Mouse (Mus musculus) midbrain, postnatal 0 days (tissue): Measurements from ENCODE around the gene Rhbdd1. TPM values are rescaled to one million over a fixed set of nuclear protein-coding genes. Genes with fewer than 3 reads are reported as not detected.

Source experiments
- ATAC-seq: fragments of 200-750 bp; cut with Nextera tagmentation; 2 replicates; pipeline ENCODE4 v1.8.0; 2017; ENCODE audit warnings: moderate number of reproducible peaks, mild to moderate bottlenecking, moderate TSS enrichment, moderate library complexity; ENCODE audit not compliant: low FRiP score
- DNase-seq: peaks from one replicate; pipeline ENCODE4 v3.0.0-alpha.2; 2015; ENCODE audit warnings: low spot score
- H3K27ac ChIP-seq: fragments of 300-500 bp; sonication (generic); 2 replicates; pipeline ENCODE4 v1.5.1; 2014; ENCODE audit warnings: low read depth, mild to moderate bottlenecking, low read length, mixed read lengths
- H3K27me3 ChIP-seq: fragments of 300-500 bp; sonication (generic); 2 replicates; pipeline ENCODE4 v1.6.1; 2014; ENCODE audit warnings: low read length, control low read depth, mixed read lengths; ENCODE audit not compliant: insufficient read depth
- H3K36me3 ChIP-seq: fragments of 300-500 bp; sonication (generic); 2 replicates; pipeline ENCODE4 v1.6.1; 2014; ENCODE audit warnings: low read length, control low read depth, mixed read lengths; ENCODE audit not compliant: insufficient read depth
- H3K4me1 ChIP-seq: fragments of 300-500 bp; sonication (generic); 2 replicates; pipeline ENCODE4 v1.6.1; 2014; ENCODE audit warnings: mild to moderate bottlenecking, control low read depth, antibody characterized with exemption, low read length, mixed read lengths; ENCODE audit not compliant: insufficient read depth
- H3K4me2 ChIP-seq: fragments of 300-500 bp; sonication (generic); 2 replicates; pipeline ENCODE4 v1.6.1; 2014; ENCODE audit warnings: low read depth, mild to moderate bottlenecking, low read length, mixed read lengths; ENCODE audit not compliant: poor library complexity, severe bottlenecking
- H3K4me3 ChIP-seq: fragments of 300-500 bp; sonication (generic); 2 replicates; pipeline ENCODE4 v1.5.1; 2014; ENCODE audit warnings: low read depth, mild to moderate bottlenecking, low read length, moderate library complexity
- H3K9ac ChIP-seq: fragments of 300-500 bp; sonication (generic); replicated peaks from 2 replicates; pipeline ENCODE4 v1.6.1; 2014; ENCODE audit warnings: mild to moderate bottlenecking, low read length, moderate library complexity, mixed read lengths; ENCODE audit not compliant: poor library complexity, severe bottlenecking
- H3K9me3 ChIP-seq: fragments of 300-500 bp; sonication (generic); 2 replicates; pipeline ENCODE4 v1.6.1; 2016; ENCODE audit warnings: low read length, control low read depth
- CTCF ChIP-seq: IDR thresholded peaks from 2 replicates; pipeline ENCODE4 v1.5.1; 2016; ENCODE audit warnings: antibody characterized with exemption, mild to moderate bottlenecking
- WGBS: fragments of 180-500 bp; shearing (Covaris S2); extraction: QIAGEN DNeasy Blood & Tissue Kit; methylation state at CpG from one replicate; pipeline ENCODE4 v1.1.7; 2014; 5-methylcytosine and 5-hydroxymethylcytosine counted together
- polyA plus RNA-seq: library from polyadenylated mRNA; unstranded; fragments of >200 nt; fragmentation: Nextera tagmentation; extraction: Ambion mirVana; gene quantifications from 2 replicates; pipeline ENCODE4 v1.2.1, GENCODE M21; 2015
- total RNA-seq: library from RNA; depleted of rRNA; stranded (reverse); fragments of >200 nt; gene quantifications from 2 replicates; pipeline ENCODE4 v1.2.3, GENCODE M21; 2014

Rhbdd1 gene
- total and polyA plus RNA-seq, 2 experiments from 2014 or later, result 2.3 to 3.6 TPM

DNA sequence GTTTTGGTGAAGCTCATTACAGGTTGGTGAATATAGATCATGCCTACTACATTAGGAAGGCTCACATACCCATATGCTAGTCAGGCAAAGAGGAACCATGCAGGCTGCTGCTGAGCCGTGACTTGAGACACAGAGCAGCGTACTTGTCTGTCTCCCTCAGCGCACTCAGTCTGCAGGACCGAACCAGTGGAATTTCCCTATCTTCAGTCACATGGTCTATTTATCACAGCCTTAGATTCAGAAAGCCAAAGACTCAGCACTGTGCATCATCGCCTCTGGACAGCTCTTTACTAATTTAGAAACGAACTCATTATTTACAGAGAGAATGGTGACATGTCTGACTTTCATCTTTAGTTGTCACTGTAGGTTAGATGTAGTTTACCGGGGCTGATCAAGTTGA, 73.1 kb downstream of the Rhbdd1 start:
- no peaks in the 10 kb centered on the region for H3K9me3 ChIP-seq
- 87% methylated on average over 7 of the region's 7 CpGs for WGBS
- no peak overlapping the region for H3K4me2 ChIP-seq
- no peak for TF ChIP-seq CTCF
- no peak overlapping the region for H3K27ac ChIP-seq
- H3K4me1 ChIP-seq, result no peaks in the 10 kb centered on the region
- H3K27me3 ChIP-seq, result no peaks in the 10 kb centered on the region
- DNase-seq, result no peak
- no peaks in the 10 kb centered on the region for H3K36me3 ChIP-seq
- no peak for ATAC-seq
- no peak overlapping the region for H3K4me3 ChIP-seq
- H3K9ac ChIP-seq, result no peak overlapping the region

DNA sequence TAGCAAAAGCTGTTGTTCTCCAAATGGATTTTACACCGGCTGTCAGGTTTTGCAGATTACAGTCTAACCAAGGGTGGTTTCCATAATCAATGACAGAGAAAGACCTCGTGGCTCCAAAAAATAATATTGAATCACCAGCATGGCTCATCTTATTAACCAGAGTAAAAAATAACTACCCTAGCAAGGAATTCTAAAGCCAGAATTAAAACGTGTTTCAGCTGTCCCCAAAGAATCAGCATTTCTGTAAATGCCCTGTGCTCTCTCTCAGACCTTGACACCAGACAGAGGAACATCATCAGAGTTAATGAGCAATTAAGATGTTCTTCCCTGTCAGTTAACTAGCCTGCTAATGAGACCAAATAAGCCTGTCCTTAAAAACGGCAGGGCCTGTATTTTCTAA, 79.1 kb downstream of the Rhbdd1 start:
- DNase-seq (no peak), ATAC-seq (no peak)
- Histone ChIP-seq H3K27ac (no peak overlapping the region), H3K36me3 (no peaks in the 10 kb centered on the region), H3K4me3 (no peak overlapping the region), H3K9me3 (no peaks in the 10 kb centered on the region), H3K27me3 (no peaks in the 10 kb centered on the region), H3K4me1 (no peaks in the 10 kb centered on the region), H3K9ac (no peak overlapping the region), H3K4me2 (no peak overlapping the region)
- WGBS, result 65% methylated on average over 4 of the region's 4 CpGs
- TF ChIP-seq CTCF, result no peak

DNA sequence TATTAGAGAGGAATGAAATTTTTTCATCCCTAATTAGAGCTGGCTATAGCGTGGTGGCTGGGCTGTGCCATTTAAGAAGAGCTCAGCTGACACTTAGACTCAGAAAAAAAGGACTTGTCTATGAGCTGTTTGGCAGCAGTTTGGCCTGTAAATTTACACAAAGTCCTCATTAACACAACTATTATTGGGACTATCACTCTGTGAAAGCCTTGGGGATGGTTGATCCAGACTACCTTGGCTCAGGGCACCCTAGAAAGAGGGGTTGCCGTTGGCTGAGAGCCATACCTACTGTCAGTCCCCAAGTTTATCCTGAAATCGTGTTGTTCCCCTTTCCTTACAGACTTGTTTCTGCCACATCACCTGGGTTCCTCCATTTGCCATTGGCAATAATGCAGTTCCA, 91.5 kb downstream of the Rhbdd1 start:
- ATAC-seq, result no peak
- no peak overlapping the region for H3K4me3 ChIP-seq
- no peaks in the 10 kb centered on the region for H3K4me1 ChIP-seq
- no peak for DNase-seq
- 76% methylated on average over 3 of the region's 3 CpGs for WGBS
- H3K4me2 ChIP-seq, result no peak overlapping the region
- no peak overlapping the region for H3K9ac ChIP-seq
- H3K9me3 ChIP-seq, result no peaks in the 10 kb centered on the region
- H3K36me3 ChIP-seq, result no peaks in the 10 kb centered on the region
- H3K27me3 ChIP-seq, result no peaks in the 10 kb centered on the region
- TF ChIP-seq CTCF, result no peak
- H3K27ac ChIP-seq, result no peak overlapping the region

- 90% methylated on average over 9 of the region's 9 CpGs for WGBS
- no peak for TF ChIP-seq CTCF
- DNase-seq, result no peak
- no peaks in the 10 kb centered on the region for H3K9me3 ChIP-seq
- no peak overlapping the region for H3K27ac ChIP-seq
- H3K36me3 ChIP-seq, result no peaks in the 10 kb centered on the region
- no peak for ATAC-seq
- H3K4me2 ChIP-seq, result no peak overlapping the region
- H3K4me1 ChIP-seq, result no peaks in the 10 kb centered on the region
- H3K4me3 ChIP-seq, result no peak overlapping the region
- H3K9ac ChIP-seq, result no peak overlapping the region
- H3K27me3 ChIP-seq, result no peaks in the 10 kb centered on the region
Observed at GRCm38 (mm10) chr1:82409271-82409670, 93.0 kb downstream of the Rhbdd1 start.

DNA sequence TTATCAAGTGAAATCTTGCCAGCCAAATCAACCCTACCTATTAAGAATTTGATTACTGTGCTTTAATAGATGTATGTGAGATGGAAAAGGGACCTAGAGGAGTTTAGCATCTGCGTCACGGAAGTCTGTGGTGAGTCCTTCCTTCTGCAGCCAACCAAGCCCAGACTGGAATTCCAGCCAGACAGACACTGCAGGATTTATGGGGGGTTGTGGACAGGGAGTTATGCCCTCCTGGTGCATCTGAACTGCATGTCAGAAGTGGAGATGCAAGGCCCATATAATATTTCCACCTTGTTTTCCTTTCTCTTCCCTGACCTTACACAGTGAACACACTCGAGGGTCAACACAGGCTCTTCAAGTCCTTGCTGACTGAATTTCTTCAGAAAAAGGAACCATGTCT, 94.3 kb downstream of the Rhbdd1 start:
- Histone ChIP-seq H3K27me3 (no peaks in the 10 kb centered on the region), H3K9me3 (no peaks in the 10 kb centered on the region), H3K4me1 (no peaks in the 10 kb centered on the region), H3K4me3 (no peak overlapping the region), H3K9ac (no peak overlapping the region), H3K36me3 (no peaks in the 10 kb centered on the region), H3K27ac (no peak overlapping the region), H3K4me2 (no peak overlapping the region)
- no peak for TF ChIP-seq CTCF
- WGBS, result 77% methylated on average over 3 of the region's 3 CpGs
- ATAC-seq (no peak), DNase-seq (no peak)

DNA sequence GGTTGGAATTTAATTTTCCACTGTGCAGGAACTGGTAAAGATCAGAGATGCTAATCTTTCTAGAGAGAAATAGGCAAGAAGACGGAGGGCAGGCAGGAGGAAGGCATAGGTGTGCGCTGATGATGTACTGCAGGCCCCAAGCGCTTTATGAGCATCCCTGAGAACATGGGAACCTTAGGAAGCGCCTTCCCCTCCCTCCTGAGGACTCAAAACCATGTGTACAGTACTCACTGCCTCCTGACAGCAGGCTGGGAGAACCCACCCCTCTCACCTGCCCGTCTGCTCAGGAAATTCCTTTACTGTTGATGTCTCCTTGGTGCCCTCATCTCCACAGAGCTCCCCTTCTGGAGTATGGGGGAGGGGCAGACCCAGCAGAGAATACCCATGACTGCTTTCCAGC, 95.3 kb downstream of the Rhbdd1 start:
- 80% methylated on average over 5 of the region's 5 CpGs for WGBS
- Histone ChIP-seq H3K4me1 (no peaks in the 10 kb centered on the region), H3K36me3 (no peaks in the 10 kb centered on the region), H3K4me3 (no peak overlapping the region), H3K9me3 (no peaks in the 10 kb centered on the region), H3K4me2 (no peak overlapping the region), H3K27me3 (no peaks in the 10 kb centered on the region), H3K9ac (no peak overlapping the region), H3K27ac (no peak overlapping the region)
- no peak for ATAC-seq
- no peak for DNase-seq
- TF ChIP-seq CTCF, result no peak

DNA sequence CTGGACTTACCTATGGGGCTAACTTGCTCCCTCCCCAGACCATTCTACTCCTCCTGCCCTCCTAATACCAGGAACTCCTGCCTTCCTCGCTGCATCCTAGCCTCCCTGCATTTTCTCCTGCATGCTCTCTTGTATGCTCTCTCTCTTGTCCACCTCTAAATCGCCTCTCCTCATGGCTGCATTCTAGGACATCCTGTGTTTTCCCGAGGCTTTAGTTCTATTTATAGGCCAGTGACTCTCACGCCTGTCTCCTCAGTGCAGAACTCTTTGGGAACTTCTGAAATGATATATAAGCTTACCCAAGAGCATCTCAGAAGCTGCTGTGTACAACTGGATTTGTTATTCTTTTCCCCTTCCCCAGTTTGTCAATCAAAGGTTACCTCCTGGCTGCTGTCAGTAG, 95.8 kb downstream of the Rhbdd1 start:
- 76% methylated on average over 4 of the region's 4 CpGs for WGBS
- ATAC-seq, result no peak
- Histone ChIP-seq H3K4me3 (no peak overlapping the region), H3K36me3 (no peaks in the 10 kb centered on the region), H3K4me2 (no peak overlapping the region), H3K27me3 (no peaks in the 10 kb centered on the region), H3K9ac (no peak overlapping the region), H3K9me3 (no peaks in the 10 kb centered on the region), H3K4me1 (no peaks in the 10 kb centered on the region), H3K27ac (no peak overlapping the region)
- DNase-seq, result no peak
- TF ChIP-seq CTCF, result no peak
